Mouse (Mus musculus) cerebellum, postnatal 10 days (tissue): Measurements from ENCODE around the gene Oser1.
A peak's percentile ranks its signal among the peaks of the same experiment; 100 is the strongest.

ENCODE experiments used
- DNase-seq, 2 experiments: peaks; one replicate each; pipeline ENCODE4 v3.0.0; 2021; ENCODE audit warnings: mixed read lengths in 2 of 2

The Oser1 gene

GRCm38 (mm10) chr2:163401221-163401620 is 23.3 kb downstream of the Oser1 start:
- DNase-seq: peak; percentile 86 to 88

DNA sequence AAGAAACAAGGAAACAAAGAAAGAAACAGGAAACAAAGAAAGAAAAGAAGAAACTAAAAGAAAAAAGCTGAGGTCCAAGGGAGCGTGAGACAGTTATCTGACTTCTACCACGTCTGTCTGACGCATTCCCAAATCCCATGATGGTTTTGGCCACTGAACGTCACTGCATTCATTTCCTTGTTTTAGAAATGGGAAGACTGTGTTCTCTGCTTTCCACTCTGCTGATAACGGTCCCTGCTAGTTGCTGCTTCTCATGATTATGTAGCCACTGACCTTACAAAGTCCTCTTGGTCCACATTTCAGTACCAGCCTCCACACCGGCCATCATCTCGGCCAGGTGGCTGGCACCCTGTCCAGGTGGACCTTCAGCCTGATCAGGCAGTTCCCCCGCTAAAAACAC is 25.3 kb downstream of the Oser1 start:
- DNase-seq: no peak

- no peak for DNase-seq
Measured at GRCm38 (mm10) chr2:163398770-163399169, 25.7 kb downstream of the Oser1 start.

- no peak for DNase-seq
Measured at GRCm38 (mm10) chr2:163397905-163398304, 26.6 kb downstream of the Oser1 start, which contains the start of gene Jph2. Jph2 (minus strand) TSS chr2:163397993.

DNA sequence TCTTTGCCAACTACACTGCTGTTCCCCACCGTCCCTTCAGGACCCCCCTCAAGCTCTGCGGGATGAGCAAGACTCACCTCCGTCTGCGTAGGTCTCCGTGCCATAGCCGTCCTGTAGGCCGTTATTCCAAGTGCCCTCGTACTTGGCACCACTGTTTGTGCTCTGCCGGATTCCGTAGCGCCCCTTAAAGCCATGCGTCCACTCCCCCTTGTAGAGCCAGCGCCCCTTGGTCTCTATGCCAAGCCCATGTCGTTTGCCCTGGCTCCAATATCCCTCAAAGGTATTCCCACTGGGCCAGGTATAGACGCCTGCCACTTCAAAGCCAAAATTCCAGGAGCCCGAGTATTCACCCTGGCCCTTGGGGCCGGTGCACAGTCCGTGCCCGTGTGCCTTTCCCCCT is 27.4 kb downstream of the Oser1 start:
- no peak for DNase-seq

DNA sequence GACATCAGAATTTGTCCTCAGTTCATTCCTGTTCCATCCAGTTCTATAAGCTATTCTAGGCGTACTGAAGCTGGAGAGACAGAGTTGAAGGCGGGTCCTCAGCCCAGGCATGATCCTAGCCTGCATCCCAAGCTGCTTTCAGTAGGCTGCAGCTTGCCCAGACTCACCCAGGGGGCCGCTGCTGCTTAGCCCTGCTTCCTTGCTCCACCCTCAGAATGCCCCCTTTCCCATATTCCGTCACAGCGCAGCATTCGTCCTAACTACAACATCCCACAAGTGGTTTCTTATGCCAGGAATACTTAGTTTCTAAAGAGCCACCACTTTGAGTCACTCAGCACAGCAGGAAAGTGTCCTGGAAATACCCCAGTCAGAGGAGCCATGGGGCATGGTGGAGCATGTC is 29.5 kb downstream of the Oser1 start:
- DNase-seq: no peak

- no peak for DNase-seq
Measured at GRCm38 (mm10) chr2:163393976-163394375, 30.5 kb downstream of the Oser1 start.

- no peak for DNase-seq
Measured at GRCm38 (mm10) chr2:163393241-163393640, 31.3 kb downstream of the Oser1 start.

- DNase-seq: peak; percentile 25 to 29
Measured at GRCm38 (mm10) chr2:163392436-163392835, 32.1 kb downstream of the Oser1 start.

DNA sequence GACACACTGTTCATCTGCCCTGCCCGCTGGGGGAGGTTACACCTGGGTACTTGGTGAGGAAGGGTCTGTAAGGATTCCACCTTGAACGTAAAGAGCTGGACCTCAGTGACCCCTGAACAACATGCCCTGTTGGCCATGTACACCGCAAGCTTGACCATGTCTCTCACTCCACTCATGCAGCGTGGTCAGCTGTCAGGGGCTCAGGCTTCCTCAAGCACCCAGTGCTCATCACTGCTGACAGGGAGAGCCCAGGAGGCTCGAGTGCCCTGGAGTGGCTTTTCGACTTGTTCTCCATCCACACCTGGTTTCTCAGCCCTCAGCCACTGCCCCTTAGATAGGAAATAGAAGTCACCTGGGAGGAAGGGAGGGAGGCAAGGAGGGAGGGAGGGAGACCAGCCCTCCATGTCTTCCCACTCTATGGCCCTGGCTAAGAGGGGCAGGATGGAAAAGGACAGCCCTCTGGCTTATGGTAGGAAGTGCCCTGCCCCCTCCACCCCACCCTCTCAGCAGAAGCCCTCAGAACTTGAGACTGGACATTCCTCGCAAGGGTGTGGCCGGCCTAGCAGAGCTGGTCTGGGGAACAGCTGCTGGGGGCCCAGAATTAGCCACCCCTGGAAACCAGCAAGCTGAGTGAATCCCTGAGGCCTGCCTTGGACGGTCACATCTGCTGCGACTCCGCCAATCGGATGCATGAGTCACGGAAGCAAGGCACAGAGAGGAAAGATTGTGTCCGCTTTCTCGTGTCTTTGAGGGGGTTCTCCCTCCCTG is 37.9 kb downstream of the Oser1 start:
- DNase-seq: no peak

- DNase-seq: no peak
Measured at GRCm38 (mm10) chr2:163385126-163385525, 39.4 kb downstream of the Oser1 start.

DNA sequence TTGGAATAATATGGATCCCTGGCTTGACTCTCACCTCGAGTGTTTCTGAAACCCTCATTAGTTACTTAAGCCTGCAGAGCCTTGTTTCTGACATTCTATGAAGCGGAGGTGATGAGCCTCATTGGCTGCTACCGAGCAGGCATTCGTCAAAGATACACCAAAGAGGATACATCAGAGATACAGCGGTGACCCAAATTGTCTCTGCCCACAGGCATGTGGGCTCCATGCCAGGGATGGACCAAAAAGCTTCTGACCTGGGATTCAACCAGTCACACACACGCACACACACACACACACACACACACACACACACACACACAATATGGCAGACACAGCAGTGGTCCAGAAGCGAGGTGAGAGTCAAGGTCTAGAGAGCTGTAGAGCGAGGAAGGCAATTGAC is 43.3 kb downstream of the Oser1 start:
- DNase-seq: peak; percentile 30 to 32

DNA sequence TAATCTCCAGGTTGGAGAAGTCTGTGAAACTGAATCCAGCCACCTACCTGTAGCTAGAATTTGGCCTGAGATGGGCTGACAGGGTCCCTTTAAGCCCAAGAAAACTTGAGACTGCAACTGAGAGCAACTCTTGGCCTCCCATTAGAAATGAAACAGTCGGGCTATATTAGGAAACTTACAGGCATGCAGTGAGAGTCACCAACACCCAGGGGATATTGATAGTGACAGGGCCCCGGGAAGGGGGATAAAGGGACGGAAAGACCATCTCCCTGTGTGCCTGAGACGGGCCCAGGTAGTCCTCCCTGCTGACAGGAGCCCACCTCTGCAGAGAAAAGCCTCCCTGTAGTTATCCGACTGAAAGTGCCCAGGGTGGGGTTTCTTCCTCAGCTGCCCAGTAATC is 45.1 kb downstream of the Oser1 start:
- no peak for DNase-seq

- DNase-seq: no peak
Measured at GRCm38 (mm10) chr2:163376082-163376481, 48.4 kb downstream of the Oser1 start.

GRCm38 (mm10) chr2:163375468-163375867 is 49.0 kb downstream of the Oser1 start:
- no peak for DNase-seq

GRCm38 (mm10) chr2:163372627-163373026 is 51.9 kb downstream of the Oser1 start:
- DNase-seq: no peak

DNA sequence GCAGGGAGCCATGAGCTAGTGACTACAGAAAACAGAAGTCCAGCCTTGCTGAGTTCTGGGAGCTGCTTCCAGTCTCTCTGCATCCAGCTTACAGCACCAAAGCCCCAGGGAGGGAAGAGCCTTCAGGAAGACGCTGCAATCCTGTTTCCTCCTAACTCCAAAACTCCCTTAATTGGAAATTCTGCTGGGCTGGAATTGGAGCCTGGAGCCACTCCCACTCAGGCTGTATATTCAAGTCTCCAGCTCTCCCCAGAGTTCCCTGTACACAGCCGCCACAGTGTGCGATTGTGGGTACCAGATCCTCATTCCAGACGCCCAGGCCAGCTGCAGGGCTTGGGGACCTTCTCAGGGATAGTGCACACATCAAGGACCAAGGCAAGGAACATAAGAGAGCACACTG is 54.3 kb downstream of the Oser1 start:
- no peak for DNase-seq

GRCm38 (mm10) chr2:163364785-163365541 is 59.5 kb downstream of the Oser1 start:
- DNase-seq: peak; percentile 15 to 21

GRCm38 (mm10) chr2:163362940-163363921 is 61.3 kb downstream of the Oser1 start:
- DNase-seq: no peak

DNA sequence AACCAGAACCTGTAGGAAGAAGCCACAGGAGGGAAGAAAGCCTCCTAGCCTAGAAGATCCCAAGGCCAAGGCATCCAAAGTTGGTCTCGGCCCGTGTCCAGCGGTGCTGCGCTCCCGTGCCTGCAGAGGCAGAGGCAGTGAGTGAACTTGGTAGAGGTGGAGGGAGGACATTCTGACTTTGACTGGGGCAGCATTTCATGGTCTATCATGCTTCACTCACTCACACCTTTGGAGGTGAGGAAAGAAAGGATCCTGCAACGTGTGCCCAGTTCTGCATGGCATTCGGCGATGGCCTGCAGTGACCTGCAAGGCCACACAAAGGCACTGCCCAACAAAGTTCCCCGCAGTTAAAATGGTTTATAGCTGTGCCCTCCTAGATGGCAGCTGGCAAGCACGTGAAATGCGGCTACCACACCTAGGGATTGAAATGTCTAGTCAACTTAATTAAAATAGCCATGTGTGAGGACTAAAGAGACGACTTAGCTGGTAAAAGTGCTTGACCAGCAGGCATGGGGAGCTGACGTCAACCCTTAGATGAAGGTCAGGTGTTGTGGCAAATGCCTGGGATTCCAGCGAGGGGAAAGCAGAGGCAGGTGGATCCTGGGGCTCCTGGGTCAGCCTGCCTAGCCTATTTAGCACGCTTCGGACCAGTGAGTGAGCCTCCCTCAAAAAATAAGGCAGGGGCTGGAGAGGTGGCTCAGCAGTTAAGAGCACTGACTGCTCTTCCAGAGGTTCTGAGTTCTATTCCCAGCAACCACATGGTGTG is 63.5 kb downstream of the Oser1 start:
- no peak for DNase-seq

DNA sequence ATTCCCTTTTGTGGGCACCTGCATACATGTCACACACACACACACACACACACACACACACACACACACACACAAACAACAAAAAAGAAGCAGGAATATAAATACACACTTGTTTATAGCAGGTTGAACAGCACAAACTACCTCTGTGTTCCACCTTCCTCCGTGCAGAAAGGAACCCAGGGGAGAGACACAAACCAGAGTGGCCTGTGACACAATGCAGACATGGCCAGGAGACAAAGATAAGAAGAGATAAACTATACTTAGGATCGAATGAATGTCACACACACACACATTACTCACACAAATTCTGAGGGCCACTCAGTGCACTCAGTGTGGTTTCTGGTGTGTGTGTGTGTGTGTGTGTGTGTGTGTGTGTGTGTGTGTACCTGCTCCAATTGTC is 65.2 kb downstream of the Oser1 start:
- DNase-seq: no peak

DNA sequence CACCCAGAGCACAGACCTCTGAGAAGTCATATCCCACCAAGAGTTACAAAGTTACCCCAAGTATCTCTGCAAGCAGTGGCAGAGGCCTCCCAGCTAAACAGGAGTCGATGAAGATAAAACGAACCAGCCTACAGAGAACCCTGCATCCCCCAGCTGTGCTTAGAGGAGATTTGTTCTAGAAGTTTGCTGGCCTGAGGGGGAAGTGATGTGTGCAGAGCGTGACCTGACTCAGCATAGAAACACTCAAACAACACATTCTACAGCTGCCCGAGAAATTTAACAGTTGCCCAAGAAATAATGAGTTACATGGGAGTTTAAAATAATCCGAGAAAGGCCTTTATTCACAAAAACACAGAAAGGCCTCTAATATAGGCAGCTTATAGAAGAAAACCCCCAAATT is 65.8 kb downstream of the Oser1 start:
- DNase-seq: no peak
